Mouse (Mus musculus): ENCODE results near the gene Ptger1. TPM values are rescaled to one million over a fixed set of nuclear protein-coding genes. Genes with fewer than 3 reads are reported as not detected.

Gene Ptger1
- polyA plus RNA-seq, 1 experiment from 2014 or later: 0.46 TPM

- Histone ChIP-seq H3K27me3 (ENCODE audit: insufficient read depth, poor library complexity, severe bottlenecking) (no peaks in the 10 kb centered on the region), H3K36me3 (no peaks in the 10 kb centered on the region), H3K4me1 (peaks cover 5% of the 10 kb centered on the region; the same call in 1 of the 2 replicates), H3K27ac (no peak overlapping the region), H3K4me3 (no peak overlapping the region), H3K9me3 (no peaks in the 10 kb centered on the region)
- 69% methylated on average over 8 of the region's 8 CpGs for WGBS
- DNase-seq (ENCODE audit: low spot score): no peak
Measured at GRCm38 (mm10) chr8:83707554-83707953, 41.1 kb downstream of the Ptger1 start.

GRCm38 (mm10) chr8:83714676-83715030 is 48.2 kb downstream of the Ptger1 start:
- no peak for DNase-seq (ENCODE audit: low spot score)
- Histone ChIP-seq H3K4me3 (peak overlapping the region; percentile 98), H3K27me3 (ENCODE audit: insufficient read depth, poor library complexity, severe bottlenecking) (no peaks in the 10 kb centered on the region), H3K9me3 (no peaks in the 10 kb centered on the region), H3K36me3 (peaks cover 10% of the 10 kb centered on the region), H3K4me1 (peaks cover 16% of the 10 kb centered on the region), H3K27ac (peak overlapping the region; percentile 99)
- WGBS: 16% methylated on average over 8 of the region's 8 CpGs

- Histone ChIP-seq H3K27ac (peak within 1 kb of the TSS; percentile 99), H3K4me1 (peaks cover 16% of the 10 kb centered on the region), H3K27me3 (ENCODE audit: insufficient read depth, poor library complexity, severe bottlenecking) (no peaks in the 10 kb centered on the region), H3K4me3 (peak within 1 kb of the TSS; percentile 98), H3K36me3 (peaks cover 15% of the 10 kb centered on the region), H3K9me3 (no peaks in the 10 kb centered on the region)
- peak; percentile 99 for DNase-seq (ENCODE audit: low spot score)
- under 1% methylated on average over 62 of the region's 63 CpGs for WGBS
Measured at GRCm38 (mm10) chr8:83715031-83715690, 48.7 kb downstream of the Ptger1 start, which contains the start of gene Ddx39. Ddx39 (plus strand) TSS chr8:83715177.

GRCm38 (mm10) chr8:83715771-83716170 is 49.3 kb downstream of the Ptger1 start:
- Histone ChIP-seq H3K4me3 (peak overlapping the region; percentile 98), H3K27me3 (ENCODE audit: insufficient read depth, poor library complexity, severe bottlenecking) (no peaks in the 10 kb centered on the region), H3K4me1 (peaks cover 16% of the 10 kb centered on the region), H3K9me3 (no peaks in the 10 kb centered on the region), H3K27ac (peak overlapping the region; percentile 99), H3K36me3 (peaks cover 21% of the 10 kb centered on the region)
- DNase-seq (ENCODE audit: low spot score): no peak
- WGBS: under 1% methylated on average over 17 of the region's 17 CpGs

- WGBS: 60% methylated on average over 2 of the region's 2 CpGs
- Histone ChIP-seq H3K4me3 (peak overlapping the region; percentile 98), H3K27ac (peak overlapping the region; percentile 59), H3K27me3 (ENCODE audit: insufficient read depth, poor library complexity, severe bottlenecking) (no peaks in the 10 kb centered on the region), H3K4me1 (peaks cover 16% of the 10 kb centered on the region), H3K9me3 (no peaks in the 10 kb centered on the region), H3K36me3 (peaks cover 29% of the 10 kb centered on the region)
- no peak for DNase-seq (ENCODE audit: low spot score)
Measured at GRCm38 (mm10) chr8:83716563-83716962, 50.1 kb downstream of the Ptger1 start.

GRCm38 (mm10) chr8:83719048-83719447 is 52.6 kb downstream of the Ptger1 start:
- no peaks in the 10 kb centered on the region for H3K27me3 ChIP-seq (ENCODE audit: insufficient read depth, poor library complexity, severe bottlenecking)
- H3K36me3 ChIP-seq: peaks cover 54% of the 10 kb centered on the region
- no peak overlapping the region for H3K27ac ChIP-seq
- no peak for DNase-seq (ENCODE audit: low spot score)
- H3K9me3 ChIP-seq: no peaks in the 10 kb centered on the region
- H3K4me3 ChIP-seq: no peak overlapping the region
- WGBS: 95% methylated on average over 2 of the region's 2 CpGs
- H3K4me1 ChIP-seq: peaks cover 16% of the 10 kb centered on the region

GRCm38 (mm10) chr8:83719693-83720092 is 53.2 kb downstream of the Ptger1 start:
- peaks cover 60% of the 10 kb centered on the region for H3K36me3 ChIP-seq
- H3K9me3 ChIP-seq: no peaks in the 10 kb centered on the region
- no peak overlapping the region for H3K4me3 ChIP-seq
- H3K27ac ChIP-seq: no peak overlapping the region
- no peak for DNase-seq (ENCODE audit: low spot score)
- H3K4me1 ChIP-seq: peaks cover 16% of the 10 kb centered on the region
- WGBS: 88% methylated on average over 2 of the region's 2 CpGs
- no peaks in the 10 kb centered on the region for H3K27me3 ChIP-seq (ENCODE audit: insufficient read depth, poor library complexity, severe bottlenecking)

GRCm38 (mm10) chr8:83721405-83722025 is 55.0 kb downstream of the Ptger1 start:
- H3K9me3 ChIP-seq: no peaks in the 10 kb centered on the region
- H3K36me3 ChIP-seq: peaks cover 74% of the 10 kb centered on the region
- no peak overlapping the region for H3K27ac ChIP-seq
- no peaks in the 10 kb centered on the region for H3K27me3 ChIP-seq (ENCODE audit: insufficient read depth, poor library complexity, severe bottlenecking)
- no peak for DNase-seq (ENCODE audit: low spot score)
- H3K4me3 ChIP-seq: no peak overlapping the region
- 88% methylated on average over 25 of the region's 25 CpGs for WGBS
- peaks cover 10% of the 10 kb centered on the region for H3K4me1 ChIP-seq

Other genes starting within 250 kb of the Ptger1 start
- 74.7 and 83.7 TPM in 2 replicates for gene Scoc, start 208.3 kb upstream of the Ptger1 start, polyA plus RNA-seq (2016; fragmentation: Nextera tagmentation; extraction: Ambion mirVana)
- gene Olfr370, start 130.9 kb upstream of the Ptger1 start, polyA plus RNA-seq (2016; fragmentation: Nextera tagmentation; extraction: Ambion mirVana): not detected in 2 replicates
- 479 and 560 TPM in 2 replicates for gene Ndufb7, start 100.0 kb upstream of the Ptger1 start, polyA plus RNA-seq (2016; fragmentation: Nextera tagmentation; extraction: Ambion mirVana)
- 568 and 608 TPM in 2 replicates for gene Tecr, start 58.7 kb upstream of the Ptger1 start, polyA plus RNA-seq (2016; fragmentation: Nextera tagmentation; extraction: Ambion mirVana)
- gene Dnajb1, start 58.5 kb upstream of the Ptger1 start, polyA plus RNA-seq (2016; fragmentation: Nextera tagmentation; extraction: Ambion mirVana): 51.9 and 71.5 TPM in 2 replicates
- gene Gipc1, start 14.0 kb upstream of the Ptger1 start, polyA plus RNA-seq (2016; fragmentation: Nextera tagmentation; extraction: Ambion mirVana): 204 and 214 TPM in 2 replicates
- gene Pkn1, start 32.5 kb downstream of the Ptger1 start, polyA plus RNA-seq (2016; fragmentation: Nextera tagmentation; extraction: Ambion mirVana): 21.5 and 23.2 TPM in 2 replicates
- gene Ddx39, start 48.5 kb downstream of the Ptger1 start, polyA plus RNA-seq (2016; fragmentation: Nextera tagmentation; extraction: Ambion mirVana): 221 and 253 TPM in 2 replicates
- 11.8 and 17.1 TPM in 2 replicates for gene Adgre5, start 74.6 kb downstream of the Ptger1 start, polyA plus RNA-seq (2016; fragmentation: Nextera tagmentation; extraction: Ambion mirVana)
- 8.5 and 12.0 TPM in 2 replicates for gene Adgrl1, start 233.4 kb downstream of the Ptger1 start, polyA plus RNA-seq (2016; fragmentation: Nextera tagmentation; extraction: Ambion mirVana)